Mouse (Mus musculus) testis, adult 2 months (tissue): Measurements from ENCODE around the gene Prkn.

Source experiments
- CTCF ChIP-seq: fragments of 200-500 bp; IDR thresholded peaks from 2 replicates; pipeline ENCODE4 v1.5.1; 2012; ENCODE audit warnings: low read depth, mild to moderate bottlenecking, inconsistent platforms, low read length, moderate library complexity; ENCODE audit not compliant: control insufficient read depth, insufficient read depth, insufficient replicate concordance
- POLR2A ChIP-seq: fragments of 200-500 bp; IDR thresholded peaks from 2 replicates; pipeline ENCODE4 v1.6.1; 2012; ENCODE audit warnings: low read depth, mild to moderate bottlenecking, inconsistent platforms, low read length, moderate library complexity; ENCODE audit not compliant: control insufficient read depth

GRCm38 (mm10) chr17:11862360-11862759 lies 1022.2 kb downstream of the Prkn start:
- TF ChIP-seq POLR2A (no peak), CTCF (no peak)
